Mouse (Mus musculus) heart, adult 2 months (tissue): ENCODE measurements around the gene Mixl1.

Experiments
- CTCF ChIP-seq: fragments of 200-600 bp; IDR thresholded peaks from 2 replicates; pipeline ENCODE4 v1.8.1; 2022; ENCODE audit warnings: antibody characterized with exemption, mild to moderate bottlenecking, moderate library complexity
- EP300 ChIP-seq: fragments of 200-500 bp; IDR thresholded peaks from 2 replicates; pipeline ENCODE4 v1.6.1; 2011; ENCODE audit warnings: low read depth, low read length, control low read depth; ENCODE audit not compliant: insufficient read depth
- POLR2A ChIP-seq: fragments of 200-500 bp; IDR thresholded peaks from 2 replicates; pipeline ENCODE4 v1.6.1; 2011; ENCODE audit warnings: mild to moderate bottlenecking, low read depth, low read length, control low read depth; ENCODE audit not compliant: insufficient read depth

GRCm38 (mm10) chr1:180725704-180726179, 28.9 kb upstream of the Mixl1 start, which contains the start of gene Acbd3:
- peak; percentile 44 for TF ChIP-seq CTCF
- TF ChIP-seq POLR2A = peak; percentile 81
- TF ChIP-seq EP300 = 0 out of 2 replicates have a peak, but pooled peaks have one; percentile 31
